Mouse (Mus musculus) lung, postnatal 14 days (tissue): ENCODE measurements around the gene Atg16l1.

Source experiments
- DNase-seq: peaks from one replicate; pipeline ENCODE4 v3.0.0; 2021

Gene Atg16l1

GRCm38 (mm10) chr1:87836453-87836852 lies 80.8 kb downstream of the Atg16l1 start:
- no peak for DNase-seq

- no peak for DNase-seq
Observed at GRCm38 (mm10) chr1:87837018-87837417, 81.3 kb downstream of the Atg16l1 start.

- no peak for DNase-seq
Observed at GRCm38 (mm10) chr1:87840411-87841208, 84.9 kb downstream of the Atg16l1 start.
